Mouse (Mus musculus) stomach, embryonic 16.5 days (tissue): ENCODE measurements around the gene Spg11. TPM values are rescaled to one million over a fixed set of nuclear protein-coding genes. Genes with fewer than 3 reads are reported as not detected.
"Not testable (repeated sequence)": the region's sequence is repeated elsewhere in the genome, so short reads cannot be mapped to it uniquely, and the experiment has no call there.

Experiments
- ATAC-seq: fragments of 200-750 bp; cut with Nextera tagmentation; 2 replicates; pipeline ENCODE4 v1.8.0; 2017; ENCODE audit warnings: moderate number of reproducible peaks, moderate TSS enrichment; ENCODE audit not compliant: insufficient read depth, low FRiP score
- H3K27ac ChIP-seq: fragments of 300-500 bp; sonication (generic); 2 replicates; pipeline ENCODE4 v1.5.1; 2014; ENCODE audit warnings: low read length
- H3K27me3 ChIP-seq: fragments of 300-500 bp; sonication (generic); 2 replicates; pipeline ENCODE4 v1.6.1; 2014; ENCODE audit warnings: low read length, control low read depth, mixed read lengths; ENCODE audit not compliant: control insufficient read depth, insufficient read depth
- H3K36me3 ChIP-seq: fragments of 300-500 bp; sonication (generic); 2 replicates; pipeline ENCODE4 v1.6.1; 2014; ENCODE audit warnings: low read length; ENCODE audit not compliant: control insufficient read depth, insufficient read depth
- H3K4me1 ChIP-seq: fragments of 300-500 bp; sonication (generic); 2 replicates; pipeline ENCODE4 v1.6.1; 2014; ENCODE audit warnings: low read length, control low read depth, mixed read lengths; ENCODE audit not compliant: control insufficient read depth, insufficient read depth
- H3K4me2 ChIP-seq: fragments of 300-500 bp; sonication (generic); 2 replicates; pipeline ENCODE4 v1.6.1; 2014; ENCODE audit warnings: low read depth, low read length, mixed read lengths
- H3K4me3 ChIP-seq: fragments of 300-500 bp; sonication (generic); replicated peaks from 2 replicates; pipeline ENCODE4 v1.5.1; 2014; ENCODE audit warnings: mild to moderate bottlenecking, low read length
- H3K9ac ChIP-seq: fragments of 300-500 bp; sonication (generic); 2 replicates; pipeline ENCODE4 v1.6.1; 2014; ENCODE audit warnings: low read length
- H3K9me3 ChIP-seq: fragments of 300-500 bp; sonication (generic); replicated peaks from 2 replicates; pipeline ENCODE4 v1.6.1; 2016; ENCODE audit warnings: low read length, control low read depth; ENCODE audit not compliant: control insufficient read depth
- WGBS: fragments of 180-500 bp; shearing (Covaris S2); extraction: QIAGEN DNeasy Blood & Tissue Kit; methylation state at CpG from one replicate; pipeline ENCODE4 v1.1.7; 2014; 5-methylcytosine and 5-hydroxymethylcytosine counted together
- polyA plus RNA-seq: library from polyadenylated mRNA; unstranded; fragments of >200 nt; fragmentation: Nextera tagmentation; extraction: Ambion mirVana; gene quantifications from 2 replicates; pipeline ENCODE4 v1.2.1, GENCODE M21; 2015

The Spg11 gene
- polyA plus RNA-seq, 1 experiment from 2014 or later: 9.7 TPM

- not testable (repeated sequence) for H3K27ac ChIP-seq, H3K27me3 ChIP-seq, ATAC-seq, H3K4me2 ChIP-seq, H3K4me1 ChIP-seq, H3K9me3 ChIP-seq, H3K9ac ChIP-seq, H3K4me3 ChIP-seq
- peaks cover 15% of the 10 kb centered on the region for H3K36me3 ChIP-seq
- WGBS: 72% methylated on average over 5 of the region's 5 CpGs
These were observed 20.5 kb downstream of the Spg11 start for GRCm38 (mm10) chr2:122097686-122098085.

- no peaks in the 10 kb centered on the region for H3K27me3 ChIP-seq
- ATAC-seq: no peak
- WGBS: 93% methylated on average over 4 of the region's 4 CpGs
These were observed 24.3 kb downstream of the Spg11 start for GRCm38 (mm10) chr2:122093844-122094243.

GRCm38 (mm10) chr2:122086446-122086845 is 31.7 kb downstream of the Spg11 start:
- no peak overlapping the region for H3K4me3 ChIP-seq
- no peaks in the 10 kb centered on the region for H3K27me3 ChIP-seq
- peak; percentile 65; the same call in 1 of the 2 replicates for ATAC-seq
- 47% methylated on average over 4 of the region's 4 CpGs for WGBS
- no peak overlapping the region for H3K4me2 ChIP-seq
- no peak overlapping the region for H3K9ac ChIP-seq
- peaks cover 12% of the 10 kb centered on the region; the same call in 1 of the 2 replicates for H3K4me1 ChIP-seq
- H3K9me3 ChIP-seq: no peaks in the 10 kb centered on the region
- peak overlapping the region; percentile 53 for H3K27ac ChIP-seq
- peaks cover 16% of the 10 kb centered on the region for H3K36me3 ChIP-seq

More at GRCm38 (mm10) chr2:122093844-122094243, 24.3 kb downstream of the Spg11 start:
- H3K4me1 ChIP-seq: no peaks in the 10 kb centered on the region
- peaks cover 7% of the 10 kb centered on the region for H3K36me3 ChIP-seq
- H3K9me3 ChIP-seq: no peaks in the 10 kb centered on the region
- no peak overlapping the region for H3K4me2 ChIP-seq
- no peak overlapping the region for H3K9ac ChIP-seq
- no peak overlapping the region for H3K4me3 ChIP-seq
- H3K27ac ChIP-seq: no peak overlapping the region

- Histone ChIP-seq H3K4me2 (no peak overlapping the region), H3K4me1 (peaks cover 12% of the 10 kb centered on the region; the same call in 1 of the 2 replicates), H3K9ac (no peak overlapping the region), H3K27me3 (no peaks in the 10 kb centered on the region), H3K27ac (no peak overlapping the region), H3K4me3 (no peak overlapping the region), H3K36me3 (peaks cover 25% of the 10 kb centered on the region), H3K9me3 (no peaks in the 10 kb centered on the region)
- WGBS: 29% methylated on average over 7 of the region's 7 CpGs
- ATAC-seq: peak; percentile 60; the same call in 1 of the 2 replicates
These were observed 36.3 kb downstream of the Spg11 start for GRCm38 (mm10) chr2:122081728-122082456.

- H3K36me3 ChIP-seq: peaks cover 4% of the 10 kb centered on the region; the same call in 1 of the 2 replicates
- no peak overlapping the region for H3K4me3 ChIP-seq
- WGBS: 42% methylated on average over 5 of the region's 5 CpGs
- no peak overlapping the region for H3K4me2 ChIP-seq
- H3K27ac ChIP-seq: no peak overlapping the region
- H3K9me3 ChIP-seq: no peaks in the 10 kb centered on the region
- H3K9ac ChIP-seq: no peak overlapping the region
- no peak for ATAC-seq
- H3K4me1 ChIP-seq: no peaks in the 10 kb centered on the region
- no peaks in the 10 kb centered on the region for H3K27me3 ChIP-seq
These were observed 48.3 kb downstream of the Spg11 start for GRCm38 (mm10) chr2:122069922-122070321.

- H3K4me1 ChIP-seq: no peaks in the 10 kb centered on the region
- ATAC-seq: no peak
- H3K9ac ChIP-seq: no peak overlapping the region
- no peaks in the 10 kb centered on the region for H3K9me3 ChIP-seq
- no peak overlapping the region for H3K4me2 ChIP-seq
- no peak overlapping the region for H3K27ac ChIP-seq
- no peak overlapping the region for H3K4me3 ChIP-seq
- WGBS: 85% methylated on average over 6 of the region's 6 CpGs
- peaks cover 4% of the 10 kb centered on the region; the same call in 1 of the 2 replicates for H3K36me3 ChIP-seq
- no peaks in the 10 kb centered on the region for H3K27me3 ChIP-seq
These were observed 48.9 kb downstream of the Spg11 start for GRCm38 (mm10) chr2:122069144-122069912.

- Histone ChIP-seq H3K9ac (no peak overlapping the region), H3K4me2 (no peak overlapping the region), H3K9me3 (no peaks in the 10 kb centered on the region), H3K27me3 (no peaks in the 10 kb centered on the region), H3K36me3 (peaks cover 4% of the 10 kb centered on the region; the same call in 1 of the 2 replicates), H3K27ac (no peak overlapping the region), H3K4me3 (no peak overlapping the region), H3K4me1 (no peaks in the 10 kb centered on the region)
- 76% methylated on average over 8 of the region's 8 CpGs for WGBS
- ATAC-seq: no peak
These were observed 51.9 kb downstream of the Spg11 start for GRCm38 (mm10) chr2:122066241-122066640.

- Histone ChIP-seq H3K4me1 (no peaks in the 10 kb centered on the region), H3K36me3 (peaks cover 4% of the 10 kb centered on the region; the same call in 1 of the 2 replicates), H3K4me3 (no peak overlapping the region), H3K9ac (no peak overlapping the region), H3K9me3 (no peaks in the 10 kb centered on the region), H3K27ac (no peak overlapping the region), H3K27me3 (no peaks in the 10 kb centered on the region), H3K4me2 (no peak overlapping the region)
- 48% methylated on average over 14 of the region's 14 CpGs for WGBS
- 0 out of 2 replicates have a peak, but pooled peaks have one; percentile 22 for ATAC-seq
These were observed 52.8 kb downstream of the Spg11 start for GRCm38 (mm10) chr2:122065200-122065969.
